In the genomic region with DNA sequence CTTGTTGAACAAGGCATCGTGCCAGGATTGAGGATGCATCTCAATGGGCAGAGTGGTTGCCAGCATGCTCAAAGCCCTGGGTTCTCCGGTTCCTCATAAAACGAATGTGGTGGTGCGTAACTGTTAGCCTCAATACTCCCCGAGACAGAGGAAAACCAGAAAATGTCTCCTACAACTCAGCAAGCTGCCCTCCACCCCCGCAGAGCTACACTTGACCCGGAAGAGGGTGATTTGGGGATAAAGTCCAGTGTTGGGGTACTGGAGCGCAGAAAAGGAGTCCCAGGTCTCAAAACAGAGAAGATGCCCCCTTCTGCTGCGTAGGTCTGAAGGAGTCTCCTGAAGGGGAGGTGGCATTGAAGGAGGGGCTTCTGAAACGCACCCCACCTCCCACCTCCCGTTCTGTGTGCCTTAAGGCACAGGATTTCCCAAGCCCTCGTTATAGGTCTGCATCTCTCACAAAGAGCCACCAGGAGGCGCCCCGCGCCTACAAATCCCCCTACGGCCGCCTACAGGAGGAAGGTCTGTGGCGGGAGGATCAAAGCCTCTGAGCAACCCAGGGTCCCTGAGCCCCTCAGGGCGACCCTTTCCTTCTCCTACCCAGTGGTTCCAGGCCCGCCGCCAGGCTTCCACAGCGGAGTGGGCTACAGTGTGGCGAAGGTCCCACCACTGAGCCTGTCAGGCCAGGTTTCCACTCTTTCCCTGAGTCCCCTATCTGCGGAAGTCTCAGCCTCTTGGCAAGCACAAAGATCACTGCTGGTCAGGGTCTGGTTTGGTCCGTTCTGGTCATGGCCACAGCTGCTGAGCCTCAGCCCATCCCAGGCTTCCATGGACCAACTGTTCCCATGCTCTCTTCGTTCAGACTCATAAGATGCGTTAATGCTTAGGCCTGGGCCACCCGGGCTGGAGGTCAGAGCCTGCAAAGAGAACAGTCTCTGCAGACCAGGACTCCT, we compare ENCODE assay signal across 8 mouse cellular contexts. TPM values are rescaled to one million over a fixed set of nuclear protein-coding genes. Genes with fewer than 3 reads are reported as not detected.
A peak's percentile ranks its signal among the peaks of the same experiment; 100 is the strongest.
DNase-seq lines count a peak whose midpoint lies in the region; ATAC-seq and TF ChIP-seq lines count a peak whose summit lies in the region.
"Had no signal": no experiment of that assay in that cellular context is flagged by ENCODE, and none has a peak within 500 bp of the region (broad histone marks: within the 10 kb centered on the region; RNA-seq: fewer than 3 reads in every experiment).

No protein-coding gene starts in this region.

- no peaks in the 10 kb centered on the region for H3K36me3 ChIP-seq in forebrain, embryonic 11.5 days (ENCODE audit: control insufficient read depth, insufficient read depth, low read length)
- no peaks in the 10 kb centered on the region for H3K36me3 ChIP-seq in heart, postnatal 0 days (replicated peaks; ENCODE audit: control insufficient read depth, insufficient read depth, low read length)
- no peaks in the 10 kb centered on the region for H3K36me3 ChIP-seq in lung, embryonic 15.5 days

- 0 out of 2 replicates have a peak, but pooled peaks cover 7% of the 10 kb centered on the region for H3K4me1 ChIP-seq in forebrain, embryonic 11.5 days (replicated peaks; ENCODE audit: control insufficient read depth, insufficient read depth, low read length)
- H3K4me1 ChIP-seq in heart, postnatal 0 days (ENCODE audit: control insufficient read depth, insufficient read depth): no peaks in the 10 kb centered on the region
- H3K4me1 ChIP-seq in lung, embryonic 15.5 days: peaks cover 14% of the 10 kb centered on the region

- H3K4me3 ChIP-seq in forebrain, embryonic 11.5 days (ENCODE audit: low read depth, low read length): no peak overlapping the region
- no peak overlapping the region for H3K4me3 ChIP-seq in heart, postnatal 0 days (ENCODE audit: low read depth, low read length)
- H3K4me3 ChIP-seq in layer of hippocampus, adult 2 months: no peak overlapping the region
- H3K4me3 ChIP-seq in lung, embryonic 15.5 days: no peak overlapping the region

- DNase-seq in MEL-GATA-1-ER (ENCODE audit: extremely low read depth, low read depth): peak; percentile 43
- peak; percentile 58 for DNase-seq in brain, adult 2 months (ENCODE audit: low read depth, low spot score)
- DNase-seq in forebrain, embryonic 11.5 days (ENCODE audit: low spot score): peak; percentile 86
- DNase-seq in heart, postnatal 0 days (ENCODE audit: low spot score): peak; percentile 48
- DNase-seq in layer of hippocampus, adult 2 months (ENCODE audit: low spot score in 2 of 2): peak; percentile 38 to 62
- DNase-seq in right cerebral cortex, postnatal 14 days: peak; percentile 50

- TF ChIP-seq EP300 in heart, postnatal 0 days (IDR thresholded peaks at IDR 0.05; ENCODE audit: low read depth): no peak

- H3K9me3 ChIP-seq in forebrain, embryonic 11.5 days (ENCODE audit: control insufficient read depth, low read length): no peaks in the 10 kb centered on the region
- H3K9me3 ChIP-seq in heart, postnatal 0 days (replicated peaks; ENCODE audit: control insufficient read depth, low read length): no peaks in the 10 kb centered on the region
- no peaks in the 10 kb centered on the region for H3K9me3 ChIP-seq in lung, embryonic 15.5 days

- ATAC-seq in forebrain, embryonic 11.5 days (replicated peaks; ENCODE audit: low FRiP score): 0 out of 2 replicates have a peak, but pooled peaks have one; percentile 23
- ATAC-seq in heart, postnatal 0 days (ENCODE audit: insufficient read depth, low read depth): peak; percentile 49
- ATAC-seq in lung, embryonic 15.5 days (ENCODE audit: borderline replicate concordance, extremely low read depth, low FRiP score, low TSS enrichment): 0 out of 2 replicates have a peak, but pooled peaks have one; percentile 31

- H3K4me2 ChIP-seq in forebrain, embryonic 11.5 days (ENCODE audit: low read depth, low read length, severe bottlenecking): 0 out of 2 replicates have a peak overlapping the region, but pooled peaks have one; percentile 18
- no peak overlapping the region for H3K4me2 ChIP-seq in heart, postnatal 0 days (ENCODE audit: low read depth, low read length)
- no peak overlapping the region for H3K4me2 ChIP-seq in lung, embryonic 15.5 days

- TF ChIP-seq CTCF in heart, postnatal 0 days (IDR thresholded peaks at IDR 0.05; ENCODE audit: low read depth): peak; percentile 64
- TF ChIP-seq CTCF in layer of hippocampus, adult 2 months (conservative IDR thresholded peaks at IDR 0.05): peak; percentile 90

- no peak overlapping the region for H3K27ac ChIP-seq in forebrain, embryonic 11.5 days (ENCODE audit: low read depth, low read length)
- no peak overlapping the region for H3K27ac ChIP-seq in heart, postnatal 0 days (ENCODE audit: low read depth)
- no peak overlapping the region for H3K27ac ChIP-seq in layer of hippocampus, adult 2 months
- no peak overlapping the region for H3K27ac ChIP-seq in lung, embryonic 15.5 days

- no peaks in the 10 kb centered on the region; the same call in 1 of the 2 replicates for H3K27me3 ChIP-seq in forebrain, embryonic 11.5 days (ENCODE audit: control insufficient read depth, insufficient read depth, low read length)
- peaks cover 58% of the 10 kb centered on the region for H3K27me3 ChIP-seq in heart, postnatal 0 days (ENCODE audit: control insufficient read depth, insufficient read depth, low read length)
- peaks cover 48% of the 10 kb centered on the region for H3K27me3 ChIP-seq in lung, embryonic 15.5 days

- no peak overlapping the region for H3K9ac ChIP-seq in forebrain, embryonic 11.5 days (ENCODE audit: low read length)
- no peak overlapping the region for H3K9ac ChIP-seq in heart, postnatal 0 days (replicated peaks; ENCODE audit: low read depth, low read length)
- no peak overlapping the region for H3K9ac ChIP-seq in lung, embryonic 15.5 days

- 23% methylated on average over 28 of the region's 28 CpGs for WGBS in forebrain, embryonic 11.5 days
- 23% methylated on average over 28 of the region's 28 CpGs for WGBS in heart, postnatal 0 days
- WGBS in lung, embryonic 15.5 days: 25% methylated on average over 28 of the region's 28 CpGs

RNA-seq across cellular contexts. Expression of gene Prss56, which starts 8.8 kb away (rescaled TPM):
- polyA plus RNA-seq in forebrain, embryonic 11.5 days (2014; fragmentation: Nextera tagmentation; extraction: Ambion mirVana): not detected in 2 replicates
- total RNA-seq in heart, postnatal 0 days (2014; rRNA removed; ENCODE audit: low replicate concordance): 1.4 TPM in 1 of 2 replicates, not detected in the other
- not detected in 2 replicates for polyA plus RNA-seq in heart, postnatal 0 days (2015; fragmentation: Nextera tagmentation; extraction: Ambion mirVana)
- total RNA-seq in layer of hippocampus, adult 2 months (2021): under 1 TPM; 0.15 to 0.22 TPM
- polyA plus RNA-seq in lung, embryonic 15.5 days (2015; fragmentation: Nextera tagmentation; extraction: Ambion mirVana): 0.21 TPM in 1 of 2 replicates, not detected in the other

RNA-seq across cellular contexts. Expression of gene Chrnd, which starts 16.1 kb away (rescaled TPM):
- 0.07 TPM in 1 of 2 replicates, not detected in the other for polyA plus RNA-seq in forebrain, embryonic 11.5 days (2014; fragmentation: Nextera tagmentation; extraction: Ambion mirVana)
- total RNA-seq in heart, postnatal 0 days (2014; rRNA removed; ENCODE audit: low replicate concordance): 0.31 TPM in 1 of 2 replicates, not detected in the other
- polyA plus RNA-seq in heart, postnatal 0 days (2015; fragmentation: Nextera tagmentation; extraction: Ambion mirVana): not detected in 2 replicates
- total RNA-seq in layer of hippocampus, adult 2 months (2021): not detected
- 0.06 and 0.24 TPM in 2 replicates for polyA plus RNA-seq in lung, embryonic 15.5 days (2015; fragmentation: Nextera tagmentation; extraction: Ambion mirVana)
- total RNA-seq: layer of hippocampus, adult 8-10 months had no signal

RNA-seq across cellular contexts. Expression of gene Ecel1, which starts 18.0 kb away (rescaled TPM):
- 5.4 and 6.2 TPM in 2 replicates for polyA plus RNA-seq in forebrain, embryonic 11.5 days (2014; fragmentation: Nextera tagmentation; extraction: Ambion mirVana)
- 0.46 and 2.2 TPM in 2 replicates for total RNA-seq in heart, postnatal 0 days (2014; rRNA removed; ENCODE audit: low replicate concordance)
- 0.41 and 0.55 TPM in 2 replicates for polyA plus RNA-seq in heart, postnatal 0 days (2015; fragmentation: Nextera tagmentation; extraction: Ambion mirVana)
- total RNA-seq in layer of hippocampus, adult 2 months (2021): 1 to 10 TPM; 1.6 TPM
- polyA plus RNA-seq in lung, embryonic 15.5 days (2015; fragmentation: Nextera tagmentation; extraction: Ambion mirVana): 0.36 and 1.2 TPM in 2 replicates

RNA-seq across cellular contexts. Expression of gene Chrng, which starts 30.2 kb away (rescaled TPM):
- polyA plus RNA-seq in forebrain, embryonic 11.5 days (2014; fragmentation: Nextera tagmentation; extraction: Ambion mirVana): 0.23 TPM in 1 of 2 replicates, not detected in the other
- total RNA-seq in heart, postnatal 0 days (2014; rRNA removed; ENCODE audit: low replicate concordance): 1.5 TPM in 1 of 2 replicates, not detected in the other
- 0.05 and 0.25 TPM in 2 replicates for polyA plus RNA-seq in heart, postnatal 0 days (2015; fragmentation: Nextera tagmentation; extraction: Ambion mirVana)
- not detected for total RNA-seq in layer of hippocampus, adult 2 months (2021)
- 0.12 and 0.25 TPM in 2 replicates for polyA plus RNA-seq in lung, embryonic 15.5 days (2015; fragmentation: Nextera tagmentation; extraction: Ambion mirVana)
- total RNA-seq: layer of hippocampus, adult 8-10 months had no signal

RNA-seq across cellular contexts. Expression of gene Eif4e2, which starts 39.4 kb away (rescaled TPM):
- polyA plus RNA-seq in forebrain, embryonic 11.5 days (2014; fragmentation: Nextera tagmentation; extraction: Ambion mirVana): 138 and 141 TPM in 2 replicates
- total RNA-seq in heart, postnatal 0 days (2014; rRNA removed; ENCODE audit: low replicate concordance): 54.9 and 56.2 TPM in 2 replicates
- 76.2 and 80.9 TPM in 2 replicates for polyA plus RNA-seq in heart, postnatal 0 days (2015; fragmentation: Nextera tagmentation; extraction: Ambion mirVana)
- 10 to 100 TPM; 55.6 to 55.8 TPM for total RNA-seq in layer of hippocampus, adult 2 months (2021)
- polyA plus RNA-seq in lung, embryonic 15.5 days (2015; fragmentation: Nextera tagmentation; extraction: Ambion mirVana): 161 and 163 TPM in 2 replicates
